Mouse (Mus musculus): Measurements from ENCODE around the gene Nectin2.

Gene Nectin2

GRCm38 (mm10) chr7:19713196-19713595, 37.1 kb downstream of the Nectin2 start:
- no peak for DNase-seq (ENCODE audit: low spot score in 2 of 2)

DNA sequence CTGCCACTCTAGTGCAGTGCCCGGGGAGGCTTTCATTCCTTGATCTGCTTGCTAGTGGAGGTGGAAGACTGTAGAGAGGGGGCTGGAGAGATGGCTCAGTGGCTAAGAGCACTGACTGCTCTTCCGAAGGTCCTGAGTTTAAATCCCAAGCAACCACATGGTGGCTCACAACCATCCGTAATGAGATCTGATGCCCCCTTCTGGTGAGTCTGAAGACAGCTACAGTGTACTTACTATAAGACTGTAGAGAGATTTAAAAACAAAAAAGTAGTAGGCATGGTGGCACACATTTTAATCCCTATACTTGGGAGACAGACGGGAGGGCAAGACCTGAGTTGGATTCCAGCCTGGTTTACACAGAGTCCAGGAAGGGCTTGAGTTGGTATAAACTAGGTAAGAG, 37.9 kb downstream of the Nectin2 start:
- no peak for DNase-seq (ENCODE audit: low spot score in 2 of 2)

- DNase-seq (ENCODE audit: low spot score in 2 of 2), result no peak
These were observed 39.6 kb downstream of the Nectin2 start for GRCm38 (mm10) chr7:19710650-19711049.

- no peak for DNase-seq (ENCODE audit: low spot score in 2 of 2)
These were observed 45.0 kb downstream of the Nectin2 start for GRCm38 (mm10) chr7:19705271-19705670.

- no peak for DNase-seq (ENCODE audit: low spot score in 2 of 2)
These were observed 45.8 kb downstream of the Nectin2 start for GRCm38 (mm10) chr7:19704475-19704874.

DNA sequence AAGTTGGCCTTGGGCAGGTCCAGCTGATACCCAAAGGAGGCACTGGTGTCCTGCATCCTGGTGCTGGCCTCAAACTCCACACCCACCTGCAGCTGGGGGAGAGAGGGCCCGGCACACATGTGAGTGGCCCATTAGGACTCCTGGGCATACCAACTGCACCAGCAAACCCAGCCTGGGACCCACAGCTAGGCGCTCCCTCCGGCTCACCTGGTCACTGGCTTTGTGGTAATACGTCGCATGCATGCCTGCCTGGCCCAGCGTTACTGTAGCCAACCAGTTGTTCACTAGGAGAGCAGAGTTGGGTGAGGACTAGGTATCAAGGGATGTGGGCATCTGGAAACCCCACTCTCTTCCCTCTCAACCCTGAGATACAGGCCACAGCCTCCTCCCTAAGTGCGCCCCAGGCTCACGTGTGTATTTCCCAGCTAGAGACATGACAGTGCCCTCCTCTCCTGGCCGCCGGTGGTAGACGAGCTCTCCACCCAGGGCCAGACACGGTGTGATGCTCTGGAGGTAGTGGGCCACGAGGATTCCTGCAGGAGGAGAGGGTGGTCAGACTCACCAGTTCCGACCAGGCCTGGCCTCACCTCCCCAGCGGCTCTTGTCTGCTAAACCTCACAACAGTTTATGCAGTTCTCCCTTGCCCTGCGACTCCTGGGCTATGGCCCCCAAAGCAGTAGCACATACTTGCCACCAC, 47.3 kb downstream of the Nectin2 start:
- DNase-seq (ENCODE audit: low spot score in 2 of 2), result no peak

DNA sequence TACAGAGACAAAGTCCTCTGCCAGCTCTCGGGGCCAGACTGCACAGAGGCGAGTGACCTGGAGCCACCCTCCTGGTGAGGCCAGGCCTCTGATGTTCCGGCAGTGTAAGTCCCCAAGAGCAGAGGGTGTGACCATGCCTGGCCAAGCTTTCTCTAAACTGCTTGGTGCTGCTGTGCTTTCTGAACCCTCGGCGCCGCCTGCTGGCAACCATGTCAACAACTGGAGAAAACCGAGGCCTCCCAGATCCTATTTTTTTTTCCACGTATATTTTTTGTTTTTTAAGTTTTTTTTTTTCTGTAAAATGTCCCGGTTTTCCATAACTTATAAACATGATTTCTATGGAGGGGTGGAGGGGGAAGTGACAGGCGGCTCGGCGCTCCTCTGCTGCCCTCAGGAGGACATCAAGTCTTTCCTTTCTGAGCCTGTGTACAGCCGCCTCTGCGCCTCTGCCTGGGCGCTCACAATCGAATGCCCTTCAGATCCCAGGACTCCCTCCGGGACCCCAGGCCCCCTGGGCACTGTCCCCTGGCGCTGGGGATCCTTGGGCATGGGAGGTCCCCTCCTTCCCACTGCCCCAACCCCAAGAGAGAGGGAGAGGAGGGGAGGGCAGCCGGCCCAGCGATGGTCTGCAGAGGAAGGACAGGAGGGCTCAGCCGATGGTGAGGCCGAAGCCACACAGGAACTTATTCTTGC, 49.1 kb downstream of the Nectin2 start:
- DNase-seq (ENCODE audit: low spot score in 2 of 2), result peak; percentile 81 to 85

DNA sequence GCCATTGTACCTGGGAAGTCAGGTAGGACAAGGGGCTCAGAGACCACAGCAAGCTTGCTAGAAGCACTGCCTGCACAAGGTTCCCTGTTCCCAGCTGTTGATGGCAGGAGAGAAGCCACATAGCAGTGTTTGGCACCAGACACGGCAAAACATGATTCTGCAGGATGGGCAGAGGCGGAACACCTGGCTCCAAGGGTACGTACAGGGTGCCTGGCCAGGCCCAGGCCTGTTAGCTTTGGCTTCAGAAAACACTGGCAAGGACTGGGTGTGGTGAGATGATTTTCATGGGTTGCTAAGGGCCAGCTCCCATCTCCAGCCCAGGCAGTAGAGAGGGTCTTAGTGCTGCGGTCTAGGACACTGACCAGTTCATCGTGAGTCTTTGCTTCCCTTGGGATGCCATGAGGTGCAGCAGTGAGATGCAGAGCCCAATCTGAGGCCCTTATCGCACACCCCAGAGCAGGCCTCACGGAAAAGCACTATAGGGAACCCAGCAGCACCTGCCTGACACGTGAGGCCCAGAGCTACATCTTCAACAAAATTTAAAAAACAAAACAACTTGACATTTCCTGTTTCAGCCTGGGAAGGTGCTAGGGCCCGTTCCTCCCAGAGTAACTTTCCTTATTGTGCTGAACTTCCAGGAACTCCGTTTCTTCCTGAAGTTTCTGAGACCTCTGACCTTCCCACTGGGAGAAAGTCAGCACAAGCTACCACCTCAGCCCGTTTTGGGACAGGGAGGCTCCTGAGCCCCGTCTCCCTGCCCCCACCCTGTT, 49.8 kb downstream of the Nectin2 start:
- no peak for DNase-seq (ENCODE audit: low spot score in 2 of 2)

DNA sequence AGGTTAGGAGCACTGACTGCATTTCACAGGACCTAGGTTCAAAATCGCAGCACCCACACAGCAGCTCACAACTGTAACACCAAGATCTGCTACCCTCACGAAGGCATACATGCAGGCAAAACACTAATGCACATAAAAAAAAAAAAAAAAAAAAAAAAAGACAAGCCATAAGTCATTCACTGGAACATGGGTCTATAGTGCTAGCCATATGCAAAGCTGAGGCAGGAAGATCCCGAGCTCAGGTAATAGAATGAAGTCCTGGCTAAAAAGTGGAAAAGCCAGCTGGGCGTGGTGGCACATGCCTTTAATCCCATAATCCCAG, 50.5 kb downstream of the Nectin2 start:
- no peak for DNase-seq (ENCODE audit: low spot score in 2 of 2)

DNA sequence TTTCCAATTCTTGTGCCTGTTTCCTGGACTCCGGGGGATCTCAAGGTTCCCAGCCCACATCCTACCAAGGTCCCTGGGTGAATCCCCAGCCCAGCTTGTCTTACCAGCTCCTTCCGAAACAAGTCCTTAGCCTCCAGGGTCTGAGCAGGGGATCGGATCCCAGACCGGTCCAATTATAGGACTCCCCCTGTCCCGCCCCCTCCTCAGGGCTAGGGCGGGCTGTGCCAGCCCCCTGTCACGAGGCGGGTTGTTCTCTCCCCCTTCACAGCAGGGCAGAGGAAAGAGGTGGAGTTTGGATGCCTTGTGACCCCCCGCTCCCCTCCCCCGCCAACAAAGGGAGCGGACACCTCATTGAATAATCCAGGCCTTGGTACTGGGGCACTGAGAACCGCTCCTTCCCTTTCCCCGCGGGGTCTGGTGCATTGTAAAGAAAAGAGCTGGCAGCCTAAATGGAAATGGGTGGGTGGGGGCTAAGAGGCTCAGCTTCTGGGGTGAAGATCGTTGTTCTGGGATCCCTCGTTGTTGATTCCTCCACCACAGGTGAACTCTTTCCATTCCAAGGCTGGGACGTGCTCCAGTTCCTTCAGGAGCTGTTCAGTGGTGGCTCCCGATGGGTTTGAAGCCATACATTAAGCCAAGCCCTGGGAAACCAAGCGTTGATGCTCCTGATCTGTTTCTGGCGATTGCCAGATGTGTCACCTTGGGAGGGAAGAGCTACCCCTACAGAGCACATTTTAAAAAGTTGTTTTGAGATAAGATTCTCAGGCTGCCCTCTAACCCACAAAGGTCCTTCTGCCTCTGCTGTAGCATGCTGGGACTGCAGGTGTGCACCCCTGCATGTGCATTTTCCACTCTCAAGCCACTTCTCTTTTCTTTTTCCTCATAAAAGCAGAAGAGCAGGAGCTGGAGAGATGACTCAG, 51.1 kb downstream of the Nectin2 start, which contains the start of gene Apoe:
Gene Apoe, minus strand, starts transcription at position 282 of the 920 bp plus-strand sequence.
- DNase-seq (ENCODE audit: low spot score in 2 of 2), result peak; percentile 85 to 88

GRCm38 (mm10) chr7:19697949-19698906, 52.1 kb downstream of the Nectin2 start:
- no peak for DNase-seq (ENCODE audit: low spot score in 2 of 2)

GRCm38 (mm10) chr7:19696336-19696873, 53.9 kb downstream of the Nectin2 start:
- DNase-seq (ENCODE audit: low spot score in 2 of 2), result no peak

GRCm38 (mm10) chr7:19695881-19696280, 54.4 kb downstream of the Nectin2 start:
- no peak for DNase-seq (ENCODE audit: low spot score in 2 of 2)

DNA sequence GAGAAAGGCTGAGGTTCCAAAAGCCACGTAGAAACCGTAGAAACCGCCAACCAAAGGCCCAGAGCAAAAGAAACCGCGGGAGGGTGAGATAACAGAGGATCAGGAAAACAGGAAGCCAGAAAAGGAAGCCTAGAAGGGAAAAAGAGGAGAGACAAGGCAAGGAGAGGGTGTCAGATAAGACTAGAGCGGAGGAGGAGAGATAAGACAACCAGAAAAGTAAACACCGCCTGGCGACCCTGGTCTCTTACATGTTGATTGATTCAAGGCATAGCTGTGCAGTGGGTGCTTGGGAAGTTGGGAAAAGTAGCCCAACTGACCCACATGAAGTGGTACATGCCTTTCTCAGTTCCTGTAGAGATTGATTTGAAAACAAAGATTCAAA, 55.1 kb downstream of the Nectin2 start:
- DNase-seq (ENCODE audit: low spot score in 2 of 2), result no peak

DNA sequence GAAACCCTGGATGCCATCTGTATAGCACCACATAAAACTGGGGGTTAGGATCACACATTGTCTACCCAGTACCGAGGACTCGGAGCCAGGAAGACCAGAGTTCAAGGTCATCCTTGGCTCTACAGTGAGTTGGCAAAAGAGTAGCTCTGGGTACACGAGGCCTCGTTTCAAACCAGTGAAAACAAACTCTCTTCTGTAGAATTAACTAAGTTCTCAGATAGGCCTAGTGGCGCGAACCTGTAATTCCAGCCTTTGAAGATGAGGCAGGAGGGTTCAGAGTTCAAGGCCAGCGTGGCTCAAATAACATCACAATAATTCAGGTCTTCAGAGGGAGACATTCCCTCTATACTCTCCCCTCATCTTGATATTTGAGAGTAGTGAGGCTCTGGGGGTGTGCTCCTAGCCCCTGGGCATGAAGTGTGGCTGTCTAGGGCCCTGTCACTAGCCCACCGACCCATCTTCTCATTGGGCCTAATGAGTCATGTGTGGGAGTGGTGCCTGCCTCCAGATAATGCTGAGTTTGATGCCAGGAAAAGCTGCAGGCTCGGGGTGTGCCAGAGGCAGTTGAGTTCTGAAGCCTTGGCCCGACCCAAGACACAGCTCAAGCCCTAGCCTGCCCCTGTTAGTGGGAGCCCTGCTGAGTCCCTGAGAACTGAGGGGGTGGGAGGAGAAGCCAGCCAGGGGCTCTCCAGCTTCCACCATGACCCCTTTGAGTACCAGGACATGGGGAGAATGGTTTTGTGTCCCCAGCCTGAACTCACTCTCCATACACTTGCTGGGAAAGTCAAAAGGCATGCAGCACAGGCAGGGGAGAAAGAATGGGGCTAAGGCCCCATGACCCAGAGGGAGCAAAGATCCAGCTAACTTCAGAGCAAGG, 55.7 kb downstream of the Nectin2 start:
- no peak for DNase-seq (ENCODE audit: low spot score in 2 of 2)

DNA sequence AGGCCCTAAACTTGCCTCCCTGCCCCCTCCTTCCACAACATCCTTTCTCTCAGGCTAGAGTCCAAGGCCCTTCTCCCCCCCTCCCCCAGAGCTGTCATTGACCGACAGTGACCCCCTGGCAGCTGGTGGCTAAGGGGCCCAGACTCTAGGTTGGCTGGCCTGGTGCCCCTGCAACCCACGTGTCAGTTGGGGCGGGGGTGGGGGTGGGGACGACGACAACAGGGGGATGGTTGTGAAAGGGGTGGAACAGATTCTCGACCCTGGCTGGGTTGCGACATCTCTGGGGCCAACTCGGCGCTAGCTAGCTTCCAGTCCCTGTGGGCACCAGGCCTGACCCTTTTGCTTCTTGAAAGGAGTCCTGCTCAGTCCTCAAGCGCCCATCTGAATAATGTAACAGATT, 56.9 kb downstream of the Nectin2 start:
- peak; percentile 80 to 85 for DNase-seq (ENCODE audit: low spot score in 2 of 2)

GRCm38 (mm10) chr7:19691873-19692865, 58.1 kb downstream of the Nectin2 start, which contains the start of gene Apoc1:
Apoc1 (minus strand) TSS chr7:19692660.
- no peak for DNase-seq (ENCODE audit: low spot score in 2 of 2)

DNA sequence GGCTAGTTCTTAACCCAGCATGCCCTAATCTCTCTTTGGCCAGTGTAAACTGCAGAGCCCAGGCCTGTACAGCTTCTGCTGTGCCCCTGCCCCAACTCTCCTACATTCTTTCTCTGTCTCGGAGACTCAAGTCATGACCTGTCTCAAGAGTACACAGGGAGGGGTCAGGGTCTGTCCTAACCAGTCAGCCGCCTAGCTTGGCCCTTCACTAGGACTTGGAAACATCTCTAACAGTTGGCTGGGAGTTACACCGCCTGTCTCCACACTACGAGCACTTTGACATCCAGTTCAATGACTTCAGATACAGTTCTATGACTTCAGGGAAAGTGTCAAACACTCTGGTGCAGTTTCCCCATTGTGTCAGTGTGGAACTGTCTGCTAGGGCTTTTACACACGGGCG, 58.8 kb downstream of the Nectin2 start:
- no peak for DNase-seq (ENCODE audit: low spot score in 2 of 2)
